Mouse (Mus musculus): ENCODE measurements around the gene Gp2. TPM values are rescaled to one million over a fixed set of nuclear protein-coding genes. Genes with fewer than 3 reads are reported as not detected.

Gp2 gene
- polyA plus RNA-seq (2015; fragmentation: Nextera tagmentation; extraction: Ambion mirVana) = not detected in 2 replicates

GRCm38 (mm10) chr7:119459185-119459584 is at the start of gene Gp2:
Gp2 (minus strand) TSS chr7:119459285.
- Histone ChIP-seq H3K9me3 (replicated peaks) (no peaks in the 10 kb centered on the region), H3K27ac (no peak within 1 kb of the TSS), H3K9ac (no peak within 1 kb of the TSS), H3K4me2 (no peak within 1 kb of the TSS), H3K27me3 (no peaks in the 10 kb centered on the region), H3K4me1 (no peaks in the 10 kb centered on the region), H3K36me3 (ENCODE audit: poor library complexity, severe bottlenecking) (no peaks in the 10 kb centered on the region), H3K4me3 (no peak within 1 kb of the TSS)
- no peak for ATAC-seq
- WGBS = 87% methylated on average over 6 of the region's 6 CpGs

DNA sequence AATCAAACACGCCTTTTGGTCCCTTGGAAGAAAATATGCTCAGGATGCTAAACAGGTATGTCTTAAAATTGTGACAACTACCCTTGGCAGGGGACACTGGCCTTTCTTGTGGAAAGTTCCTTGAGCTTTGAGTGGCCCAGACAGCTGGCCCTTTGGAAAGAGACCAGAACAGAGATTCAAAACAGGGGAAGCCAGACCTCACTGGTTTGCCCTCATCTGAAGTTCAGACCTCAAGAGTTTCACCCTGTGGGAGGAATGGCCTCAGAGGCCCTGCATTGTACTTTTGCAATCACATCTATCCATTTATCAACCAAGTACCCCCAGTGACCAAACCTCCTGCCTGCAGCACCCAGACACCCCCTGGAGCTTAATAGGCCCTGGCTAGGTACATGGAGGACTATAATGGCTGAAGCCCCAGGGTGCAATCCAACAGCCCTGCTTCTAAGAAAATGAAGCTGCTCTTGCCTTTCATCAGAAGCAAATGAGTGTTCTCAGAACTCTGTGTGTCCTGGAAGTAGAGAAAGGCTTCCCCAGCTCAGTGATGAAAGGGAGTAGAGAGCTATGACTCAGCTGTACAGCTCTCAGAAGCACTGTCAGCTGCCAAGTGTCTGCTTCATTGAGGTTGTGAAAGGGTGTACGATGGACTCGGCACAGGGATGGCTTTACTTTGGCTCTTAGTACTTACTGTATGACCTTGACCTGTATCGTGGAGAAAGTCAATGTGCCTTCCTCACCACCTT is 31.1 kb upstream of the Gp2 start:
- H3K4me3 ChIP-seq = no peak overlapping the region
- no peaks in the 10 kb centered on the region for H3K27me3 ChIP-seq
- H3K27ac ChIP-seq = no peak overlapping the region
- H3K4me1 ChIP-seq = no peaks in the 10 kb centered on the region
- no peak overlapping the region for H3K4me2 ChIP-seq
- H3K36me3 ChIP-seq (ENCODE audit: poor library complexity, severe bottlenecking) = no peaks in the 10 kb centered on the region
- no peak for ATAC-seq
- 90% methylated on average over 4 of the region's 4 CpGs for WGBS
- H3K9me3 ChIP-seq (replicated peaks) = no peaks in the 10 kb centered on the region
- H3K9ac ChIP-seq = no peak overlapping the region

- no peak for ATAC-seq
- 93% methylated on average over 5 of the region's 5 CpGs for WGBS
- Histone ChIP-seq H3K27me3 (no peaks in the 10 kb centered on the region), H3K4me3 (no peak overlapping the region), H3K4me1 (no peaks in the 10 kb centered on the region), H3K27ac (no peak overlapping the region), H3K9me3 (replicated peaks) (no peaks in the 10 kb centered on the region), H3K9ac (no peak overlapping the region), H3K4me2 (no peak overlapping the region), H3K36me3 (ENCODE audit: poor library complexity, severe bottlenecking) (no peaks in the 10 kb centered on the region)
Observed at GRCm38 (mm10) chr7:119486683-119487082, 27.6 kb upstream of the Gp2 start.

DNA sequence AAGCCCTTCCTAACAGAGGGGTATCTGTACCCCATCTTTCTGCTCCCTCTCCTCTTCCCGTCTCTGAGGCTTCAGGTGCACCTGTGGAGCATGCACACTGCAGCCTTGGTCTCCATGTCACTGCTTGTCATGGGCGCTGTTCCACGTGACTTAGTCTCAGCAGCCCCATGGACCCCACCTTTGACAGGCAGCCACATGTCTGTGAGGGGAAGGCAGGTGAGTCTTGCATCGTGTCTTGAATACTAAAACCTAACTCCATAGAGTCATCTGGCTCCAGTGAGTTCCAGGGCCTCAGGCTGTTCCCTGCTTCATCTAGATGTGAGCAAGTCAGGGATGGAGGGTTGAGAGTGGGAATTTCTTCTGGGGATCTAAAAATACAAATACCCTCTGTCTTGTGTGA is 25.1 kb upstream of the Gp2 start:
- H3K27ac ChIP-seq = no peak overlapping the region
- no peak overlapping the region for H3K4me2 ChIP-seq
- no peaks in the 10 kb centered on the region for H3K36me3 ChIP-seq (ENCODE audit: poor library complexity, severe bottlenecking)
- H3K9ac ChIP-seq = no peak overlapping the region
- no peaks in the 10 kb centered on the region for H3K4me1 ChIP-seq
- no peaks in the 10 kb centered on the region for H3K9me3 ChIP-seq (replicated peaks)
- H3K27me3 ChIP-seq = no peaks in the 10 kb centered on the region
- no peak for ATAC-seq
- no peak overlapping the region for H3K4me3 ChIP-seq
- WGBS = 91% methylated on average over 4 of the region's 4 CpGs

- Histone ChIP-seq H3K9me3 (replicated peaks) (no peaks in the 10 kb centered on the region), H3K4me1 (no peaks in the 10 kb centered on the region), H3K9ac (no peak within 1 kb of the TSS), H3K27ac (no peak within 1 kb of the TSS), H3K36me3 (ENCODE audit: poor library complexity, severe bottlenecking) (no peaks in the 10 kb centered on the region), H3K4me3 (no peak within 1 kb of the TSS), H3K4me2 (no peak within 1 kb of the TSS), H3K27me3 (no peaks in the 10 kb centered on the region)
- ATAC-seq = no peak
Observed at GRCm38 (mm10) chr7:119479256-119479655, 20.2 kb upstream of the Gp2 start, which contains the start of gene Umod. Umod (minus strand) TSS chr7:119479282.

GRCm38 (mm10) chr7:119476500-119477389 is 17.7 kb upstream of the Gp2 start:
- Histone ChIP-seq H3K27ac (no peak overlapping the region), H3K4me3 (no peak overlapping the region), H3K36me3 (ENCODE audit: poor library complexity, severe bottlenecking) (no peaks in the 10 kb centered on the region), H3K4me2 (no peak overlapping the region), H3K4me1 (no peaks in the 10 kb centered on the region), H3K27me3 (no peaks in the 10 kb centered on the region), H3K9me3 (replicated peaks) (no peaks in the 10 kb centered on the region), H3K9ac (no peak overlapping the region)
- ATAC-seq = no peak
- 80% methylated on average over 33 of the region's 33 CpGs for WGBS

- no peak for ATAC-seq
Observed at GRCm38 (mm10) chr7:119454192-119454591, 4.9 kb downstream of the Gp2 start.

DNA sequence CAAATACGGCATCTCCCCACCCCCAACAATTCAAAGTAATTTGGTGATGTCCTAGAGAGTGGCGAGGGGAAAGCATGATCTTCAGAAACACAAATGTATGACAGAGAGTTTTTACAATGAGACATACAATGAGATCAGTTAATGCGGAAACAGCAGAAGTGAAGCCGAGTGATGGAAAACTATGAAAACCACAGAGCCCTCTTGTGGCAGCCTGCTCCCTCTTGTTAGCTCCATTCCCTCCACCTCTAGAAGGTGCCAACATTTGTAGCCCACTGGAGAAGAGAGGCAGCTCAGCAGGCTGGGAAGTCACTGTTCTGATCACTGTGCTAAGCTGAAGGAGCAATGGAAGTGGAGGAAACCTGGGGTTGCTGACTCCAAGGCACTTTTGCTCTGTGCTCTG is 15.2 kb downstream of the Gp2 start:
- Histone ChIP-seq H3K27ac (no peak overlapping the region), H3K4me1 (no peaks in the 10 kb centered on the region), H3K36me3 (ENCODE audit: poor library complexity, severe bottlenecking) (no peaks in the 10 kb centered on the region), H3K9ac (no peak overlapping the region), H3K4me3 (no peak overlapping the region), H3K9me3 (replicated peaks) (no peaks in the 10 kb centered on the region), H3K27me3 (no peaks in the 10 kb centered on the region), H3K4me2 (no peak overlapping the region)
- no peak for ATAC-seq
- 63% methylated on average over 4 of the region's 4 CpGs for WGBS

More at GRCm38 (mm10) chr7:119454192-119454591, 4.9 kb downstream of the Gp2 start:
- Histone ChIP-seq H3K27me3 (no peaks in the 10 kb centered on the region), H3K9ac (no peak overlapping the region), H3K9me3 (replicated peaks) (no peaks in the 10 kb centered on the region), H3K4me2 (no peak overlapping the region), H3K4me3 (no peak overlapping the region), H3K27ac (no peak overlapping the region), H3K36me3 (ENCODE audit: poor library complexity, severe bottlenecking) (no peaks in the 10 kb centered on the region), H3K4me1 (no peaks in the 10 kb centered on the region)
- WGBS = 80% methylated on average over 7 of the region's 7 CpGs

- no peak overlapping the region for H3K4me3 ChIP-seq
- 78% methylated on average over 1 of the region's 1 CpGs for WGBS
Observed at GRCm38 (mm10) chr7:119441938-119442337, 17.1 kb downstream of the Gp2 start.

GRCm38 (mm10) chr7:119427180-119427616 is 31.9 kb downstream of the Gp2 start:
- H3K36me3 ChIP-seq (ENCODE audit: poor library complexity, severe bottlenecking) = no peaks in the 10 kb centered on the region
- 13% methylated on average over 6 of the region's 6 CpGs for WGBS
- no peak overlapping the region for H3K9ac ChIP-seq
- peak; percentile 83 for ATAC-seq
- no peak overlapping the region for H3K4me3 ChIP-seq
- no peaks in the 10 kb centered on the region for H3K4me1 ChIP-seq
- no peaks in the 10 kb centered on the region for H3K27me3 ChIP-seq
- H3K9me3 ChIP-seq (replicated peaks) = no peaks in the 10 kb centered on the region
- H3K27ac ChIP-seq = no peak overlapping the region
- no peak overlapping the region for H3K4me2 ChIP-seq

More at GRCm38 (mm10) chr7:119441938-119442337, 17.1 kb downstream of the Gp2 start:
- Histone ChIP-seq H3K36me3 (ENCODE audit: poor library complexity, severe bottlenecking) (no peaks in the 10 kb centered on the region), H3K4me1 (no peaks in the 10 kb centered on the region), H3K4me2 (no peak overlapping the region), H3K27ac (no peak overlapping the region), H3K9me3 (replicated peaks) (no peaks in the 10 kb centered on the region), H3K9ac (no peak overlapping the region), H3K27me3 (no peaks in the 10 kb centered on the region)
- ATAC-seq = no peak

DNA sequence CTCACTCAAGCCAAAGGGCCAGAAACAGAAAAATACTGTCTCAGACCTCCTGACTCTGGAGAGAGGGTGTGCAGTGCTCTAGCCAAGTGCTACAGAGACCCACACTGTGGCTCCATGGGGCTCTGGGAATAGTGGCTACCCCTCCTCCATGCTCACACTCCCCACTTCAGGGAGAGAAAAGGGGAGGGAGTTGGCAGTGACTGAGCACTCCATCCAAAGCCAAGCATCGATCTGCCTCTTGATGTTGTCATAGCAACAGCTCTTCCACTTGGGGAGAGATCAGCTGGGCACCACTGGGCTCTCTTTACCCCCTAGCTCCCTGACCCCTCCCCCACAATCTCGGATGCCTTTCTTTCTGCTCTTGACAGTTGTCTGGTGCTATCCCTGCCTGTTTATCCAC is 38.4 kb downstream of the Gp2 start:
- Histone ChIP-seq H3K4me3 (no peak overlapping the region), H3K27ac (peak overlapping the region; percentile 31; the same call in 1 of the 2 replicates), H3K4me2 (no peak overlapping the region), H3K36me3 (ENCODE audit: poor library complexity, severe bottlenecking) (no peaks in the 10 kb centered on the region), H3K9ac (no peak overlapping the region), H3K9me3 (replicated peaks) (no peaks in the 10 kb centered on the region), H3K27me3 (no peaks in the 10 kb centered on the region), H3K4me1 (peaks cover 10% of the 10 kb centered on the region)
- peak; percentile 86 for ATAC-seq
- WGBS = 5% methylated on average over 2 of the region's 2 CpGs

DNA sequence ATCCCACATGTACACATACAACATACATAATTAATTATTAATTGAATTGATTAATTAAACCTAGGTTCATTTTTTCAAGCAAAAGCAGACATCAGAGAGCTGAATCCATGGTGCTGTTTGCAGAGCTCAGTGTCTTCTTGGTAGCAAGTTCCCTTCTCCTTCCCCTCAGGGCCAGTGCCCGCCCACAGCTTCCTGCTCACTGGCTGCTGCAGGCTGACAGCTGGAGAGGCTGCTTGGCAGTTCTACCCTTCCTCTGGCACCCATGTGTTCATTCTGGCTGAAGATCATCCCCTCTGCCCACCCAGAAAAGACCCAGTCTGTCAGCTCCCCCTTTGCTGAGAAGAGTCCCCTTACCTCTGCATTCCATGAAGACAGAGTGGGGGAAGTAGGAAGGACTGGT is 40.6 kb downstream of the Gp2 start:
- Histone ChIP-seq H3K4me1 (peaks cover 10% of the 10 kb centered on the region), H3K4me3 (no peak overlapping the region), H3K4me2 (no peak overlapping the region), H3K27ac (no peak overlapping the region), H3K9me3 (replicated peaks) (no peaks in the 10 kb centered on the region), H3K27me3 (no peaks in the 10 kb centered on the region), H3K36me3 (ENCODE audit: poor library complexity, severe bottlenecking) (no peaks in the 10 kb centered on the region), H3K9ac (no peak overlapping the region)
- ATAC-seq = no peak
- 88% methylated on average over 1 of the region's 1 CpGs for WGBS
